16 mouse cellular contexts compared by ENCODE assay signal in genomic region chr7:116182451-116182850, GRCm38 (mm10).
A peak's percentile ranks its signal among the peaks of the same experiment; 100 is the strongest.
DNase-seq lines count a peak whose midpoint lies in the region; ATAC-seq and TF ChIP-seq lines count a peak whose summit lies in the region.
"Had no signal": no experiment of that assay in that cellular context is flagged by ENCODE, and none has a peak within 500 bp of the region (broad histone marks: within the 10 kb centered on the region; RNA-seq: fewer than 3 reads in every experiment).

No protein-coding gene starts in this region.

- intact Hi-C loops in heart, postnatal 36 days (cut with DNase I) = no loop called here

- DNase-seq in heart, adult 11 months = peak; percentile 94
- DNase-seq in heart, postnatal 36 days = no peak
- DNase-seq in MN1 (ENCODE audit: low spot score) = peak; percentile 43
- DNase-seq in cerebellum, adult 2 months = peak; percentile 38 to 46
- no peak for DNase-seq in ovary, postnatal 36 days (ENCODE audit: low spot score)
- DNase-seq in thymus, postnatal 36 days = no peak
- no peak for DNase-seq in urinary bladder, postnatal 25 days (ENCODE audit: low spot score)
- DNase-seq: B cell, adult 2 months; gastrocnemius, postnatal 25 days; kidney, adult 9 months; liver, postnatal 0 days had no signal

- 95% methylated on average over 1 of the region's 1 CpGs for WGBS in cerebellum, adult 2 months
- 43% methylated on average over 1 of the region's 1 CpGs for WGBS in heart, embryonic 12.5 days

- no peaks in the 10 kb centered on the region for H3K9me3 ChIP-seq in heart, embryonic 12.5 days (replicated peaks)
- H3K9me3 ChIP-seq: embryonic facial prominence, embryonic 15.5 days; neural tube, embryonic 15.5 days had no signal

- no peak for TF ChIP-seq CTCF in cerebellum, adult 2 months (IDR thresholded peaks at IDR 0.05; ENCODE audit: borderline replicate concordance, insufficient read depth, low read depth, low read length)

- peaks cover 16% of the 10 kb centered on the region for H3K4me1 ChIP-seq in cerebellum, adult 2 months (ENCODE audit: control insufficient read depth, insufficient read depth, low read length)
- peaks cover 61% of the 10 kb centered on the region for H3K4me1 ChIP-seq in heart, embryonic 12.5 days (replicated peaks)

- H3K9ac ChIP-seq in heart, embryonic 12.5 days = no peak overlapping the region
- H3K9ac ChIP-seq: embryonic facial prominence, embryonic 15.5 days; liver, postnatal 0 days; neural tube, embryonic 15.5 days had no signal

- no peak for ATAC-seq in heart, embryonic 12.5 days (ENCODE audit: insufficient number of reproducible peaks, low FRiP score)
- ATAC-seq: forebrain, embryonic 16.5 days; hindbrain, embryonic 16.5 days; liver, postnatal 0 days had no signal

- H3K4me3 ChIP-seq in cerebellum, adult 2 months (replicated peaks; ENCODE audit: insufficient read depth, low read depth, low read length) = no peak overlapping the region
- no peak overlapping the region for H3K4me3 ChIP-seq in heart, embryonic 12.5 days
- H3K4me3 ChIP-seq: embryonic facial prominence, embryonic 15.5 days; neural tube, embryonic 15.5 days had no signal

- H3K4me2 ChIP-seq in heart, embryonic 12.5 days = no peak overlapping the region
- H3K4me2 ChIP-seq: embryonic facial prominence, embryonic 15.5 days; neural tube, embryonic 15.5 days had no signal

- no peak overlapping the region for H3K27ac ChIP-seq in cerebellum, adult 2 months (ENCODE audit: insufficient read depth, low read length)
- peak overlapping the region; percentile 48 for H3K27ac ChIP-seq in heart, embryonic 12.5 days (ENCODE audit: poor library complexity, severe bottlenecking)
- H3K27ac ChIP-seq: embryonic facial prominence, embryonic 15.5 days; neural tube, embryonic 15.5 days had no signal

- no peak for TF ChIP-seq POLR2A in cerebellum, adult 2 months (IDR thresholded peaks at IDR 0.05; ENCODE audit: borderline replicate concordance, insufficient read depth, low read length)

- peaks cover 12% of the 10 kb centered on the region; the same call in 1 of the 2 replicates for H3K36me3 ChIP-seq in heart, embryonic 12.5 days
- H3K36me3 ChIP-seq: embryonic facial prominence, embryonic 15.5 days; neural tube, embryonic 15.5 days had no signal

- H3K27me3 ChIP-seq in cerebellum, adult 2 months (ENCODE audit: control insufficient read depth, insufficient read depth, low read length) = no peaks in the 10 kb centered on the region
- H3K27me3 ChIP-seq in heart, embryonic 12.5 days (replicated peaks) = no peaks in the 10 kb centered on the region
- H3K27me3 ChIP-seq: embryonic facial prominence, embryonic 15.5 days; neural tube, embryonic 15.5 days had no signal

Comparison
In these comparisons a context has a peak if more than half of its experiments do, and no peak if none do; other contexts are left out.
1. DNase-seq: peak in heart, adult 11 months (single experiment), MN1 (single experiment) and cerebellum, adult 2 months (2 of 2); none in heart, postnatal 36 days (0 of 2), ovary, postnatal 36 days (single experiment), thymus, postnatal 36 days (0 of 2) and urinary bladder, postnatal 25 days (single experiment).